Mouse (Mus musculus) hindbrain, embryonic 12.5 days (tissue): ENCODE data around the gene Twnk. TPM values are rescaled to one million over a fixed set of nuclear protein-coding genes. Genes with fewer than 3 reads are reported as not detected.
A peak's percentile ranks its signal among the peaks of the same experiment; 100 is the strongest.

Experiments used
- ATAC-seq: fragments of 200-750 bp; cut with Nextera tagmentation; 2 replicates; pipeline ENCODE4 v1.8.0; 2017; ENCODE audit warnings: moderate TSS enrichment; ENCODE audit not compliant: low FRiP score
- H3K27ac ChIP-seq: fragments of 300-500 bp; sonication (generic); 2 replicates; pipeline ENCODE4 v1.5.1; 2016; ENCODE audit warnings: mild to moderate bottlenecking
- H3K27me3 ChIP-seq: fragments of 300-500 bp; sonication (generic); 2 replicates; pipeline ENCODE4 v1.6.1; 2016; ENCODE audit warnings: mild to moderate bottlenecking
- H3K36me3 ChIP-seq: fragments of 300-500 bp; sonication (generic); 2 replicates; pipeline ENCODE4 v1.6.1; 2016; ENCODE audit warnings: mild to moderate bottlenecking
- H3K4me1 ChIP-seq: fragments of 300-500 bp; sonication (generic); 2 replicates; pipeline ENCODE4 v1.6.1; 2016
- H3K4me2 ChIP-seq: fragments of 300-500 bp; sonication (generic); replicated peaks from 2 replicates; pipeline ENCODE4 v1.6.1; 2016; ENCODE audit warnings: mild to moderate bottlenecking
- H3K4me3 ChIP-seq: fragments of 300-500 bp; sonication (generic); 2 replicates; pipeline ENCODE4 v1.5.1; 2016; ENCODE audit warnings: mild to moderate bottlenecking
- H3K9ac ChIP-seq: fragments of 300-500 bp; sonication (generic); 2 replicates; pipeline ENCODE4 v1.6.1; 2016; ENCODE audit warnings: mild to moderate bottlenecking, moderate library complexity
- H3K9me3 ChIP-seq: fragments of 300-500 bp; sonication (generic); replicated peaks from 2 replicates; pipeline ENCODE4 v1.6.1; 2016; ENCODE audit warnings: mild to moderate bottlenecking
- WGBS: fragments of 180-500 bp; shearing (Covaris S2); methylation state at CpG from one replicate; pipeline ENCODE4 v1.1.7; 2016; 5-methylcytosine and 5-hydroxymethylcytosine counted together
- polyA plus RNA-seq: library from polyadenylated mRNA; unstranded; fragments of >200 nt; fragmentation: Nextera tagmentation; extraction: Ambion mirVana; gene quantifications from 2 replicates; pipeline ENCODE4 v1.2.1, GENCODE M21; 2016

Gene Twnk
- polyA plus RNA-seq, 1 experiment from 2014 or later: 19.7 TPM

- WGBS: 0% methylated on average over 17 of the region's 27 CpGs
- H3K27me3 ChIP-seq: peaks cover 4% of the 10 kb centered on the region; the same call in 1 of the 2 replicates
- H3K9ac ChIP-seq: peak overlapping the region; percentile 84
- H3K36me3 ChIP-seq: peaks cover 7% of the 10 kb centered on the region
- H3K4me3 ChIP-seq: peak overlapping the region; percentile 60
- ATAC-seq: peak; percentile 74
- no peaks in the 10 kb centered on the region for H3K9me3 ChIP-seq
- H3K27ac ChIP-seq: peak overlapping the region; percentile 98
- H3K4me1 ChIP-seq: peaks cover 70% of the 10 kb centered on the region
- H3K4me2 ChIP-seq: peak overlapping the region; percentile 91
Observed at GRCm38 (mm10) chr19:45017216-45017771, 11.8 kb downstream of the Twnk start.

DNA sequence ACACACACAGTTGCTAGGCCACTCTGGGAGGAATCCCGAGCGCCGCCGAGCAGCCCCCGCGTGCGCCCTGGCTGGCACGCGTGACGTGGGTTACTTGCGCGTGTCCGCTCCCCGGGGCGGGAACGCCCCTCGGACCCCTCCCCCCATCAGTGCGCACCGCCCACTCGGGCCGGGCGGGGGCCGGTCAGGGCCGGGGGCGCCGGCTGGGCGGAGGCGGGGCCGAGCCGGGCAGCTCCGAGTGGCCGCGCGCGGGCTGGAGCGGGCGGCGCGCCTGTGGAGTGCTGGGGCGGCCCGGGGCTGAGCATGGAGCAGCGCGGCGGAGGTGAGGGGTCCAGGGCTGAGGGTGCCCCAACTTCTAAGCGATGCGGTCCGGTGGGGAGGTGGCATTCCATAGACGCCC is 12.4 kb downstream of the Twnk start:
- ATAC-seq: peak; percentile 70
- peaks cover 68% of the 10 kb centered on the region for H3K4me1 ChIP-seq
- 1% methylated on average over 45 of the region's 48 CpGs for WGBS

DNA sequence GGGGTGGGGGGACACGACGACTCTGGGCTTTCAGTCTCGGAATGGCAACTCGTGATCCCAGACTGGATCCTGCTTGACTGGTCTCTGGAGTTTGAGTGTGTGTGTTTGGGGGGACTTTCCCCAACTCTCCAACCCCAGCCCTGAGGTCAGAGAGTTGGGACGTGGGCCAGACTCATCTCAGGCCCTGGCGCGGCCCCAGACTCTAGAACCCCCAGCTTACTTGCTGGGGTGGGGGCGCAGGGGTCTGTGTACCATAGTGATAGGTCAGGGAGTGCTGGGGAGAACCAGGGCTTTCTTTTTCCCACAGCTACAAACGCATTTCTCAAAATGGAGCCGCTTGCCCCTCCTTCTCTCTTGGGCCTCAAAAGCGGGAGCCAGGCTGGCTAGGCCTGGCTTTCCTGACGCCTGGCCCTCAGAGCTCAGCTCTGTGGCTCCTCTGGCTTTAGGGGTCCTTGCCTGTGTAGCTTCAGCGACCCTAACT is 12.9 kb downstream of the Twnk start:
- peaks cover 13% of the 10 kb centered on the region for H3K36me3 ChIP-seq
- peak overlapping the region; percentile 91 for H3K4me2 ChIP-seq
- peaks cover 68% of the 10 kb centered on the region for H3K4me1 ChIP-seq
- 0% methylated on average over 12 of the region's 13 CpGs for WGBS
- H3K27ac ChIP-seq: peak overlapping the region; percentile 98
- H3K9ac ChIP-seq: peak overlapping the region; percentile 84
- peak; percentile 12 for ATAC-seq
- H3K4me3 ChIP-seq: peak overlapping the region; percentile 60
- no peaks in the 10 kb centered on the region for H3K9me3 ChIP-seq
- H3K27me3 ChIP-seq: peaks cover 4% of the 10 kb centered on the region; the same call in 1 of the 2 replicates

More for the DNA sequence above, 12.4 kb downstream of the Twnk start:
- H3K4me2 ChIP-seq: peak overlapping the region; percentile 91
- H3K4me3 ChIP-seq: peak overlapping the region; percentile 60
- H3K36me3 ChIP-seq: peaks cover 9% of the 10 kb centered on the region; the same call in 1 of the 2 replicates
- H3K27me3 ChIP-seq: peaks cover 4% of the 10 kb centered on the region; the same call in 1 of the 2 replicates
- H3K9me3 ChIP-seq: no peaks in the 10 kb centered on the region
- H3K27ac ChIP-seq: peak overlapping the region; percentile 98
- H3K9ac ChIP-seq: peak overlapping the region; percentile 84

GRCm38 (mm10) chr19:45020348-45020747 is 14.9 kb downstream of the Twnk start:
- no peak for ATAC-seq
- Histone ChIP-seq H3K9me3 (no peaks in the 10 kb centered on the region), H3K9ac (no peak overlapping the region)

GRCm38 (mm10) chr19:45021362-45021761 is 15.9 kb downstream of the Twnk start:
- Histone ChIP-seq H3K4me3 (0 out of 2 replicates have a peak overlapping the region, but pooled peaks have one; percentile 3), H3K36me3 (peaks cover 40% of the 10 kb centered on the region), H3K9me3 (no peaks in the 10 kb centered on the region), H3K27ac (no peak overlapping the region), H3K4me1 (peaks cover 47% of the 10 kb centered on the region), H3K4me2 (peak overlapping the region; percentile 21; the same call in 1 of the 2 replicates), H3K9ac (0 out of 2 replicates have a peak overlapping the region, but pooled peaks have one; percentile 27), H3K27me3 (no peaks in the 10 kb centered on the region)
- WGBS: 89% methylated on average over 15 of the region's 15 CpGs
- ATAC-seq: no peak

More at GRCm38 (mm10) chr19:45020348-45020747, 14.9 kb downstream of the Twnk start:
- no peak overlapping the region for H3K27ac ChIP-seq
- 0 out of 2 replicates have a peak, but pooled peaks cover 2% of the 10 kb centered on the region for H3K27me3 ChIP-seq
- peaks cover 30% of the 10 kb centered on the region for H3K36me3 ChIP-seq
- H3K4me3 ChIP-seq: no peak overlapping the region
- 67% methylated on average over 6 of the region's 6 CpGs for WGBS
- H3K4me1 ChIP-seq: peaks cover 58% of the 10 kb centered on the region
- H3K4me2 ChIP-seq: peak overlapping the region; percentile 21; the same call in 1 of the 2 replicates

- Histone ChIP-seq H3K27ac (no peak overlapping the region), H3K36me3 (peaks cover 56% of the 10 kb centered on the region), H3K4me2 (no peak overlapping the region), H3K4me3 (no peak overlapping the region), H3K27me3 (no peaks in the 10 kb centered on the region), H3K4me1 (peaks cover 39% of the 10 kb centered on the region), H3K9ac (no peak overlapping the region), H3K9me3 (no peaks in the 10 kb centered on the region)
- 77% methylated on average over 11 of the region's 11 CpGs for WGBS
- ATAC-seq: no peak
Observed at GRCm38 (mm10) chr19:45023993-45024392, 18.5 kb downstream of the Twnk start.

DNA sequence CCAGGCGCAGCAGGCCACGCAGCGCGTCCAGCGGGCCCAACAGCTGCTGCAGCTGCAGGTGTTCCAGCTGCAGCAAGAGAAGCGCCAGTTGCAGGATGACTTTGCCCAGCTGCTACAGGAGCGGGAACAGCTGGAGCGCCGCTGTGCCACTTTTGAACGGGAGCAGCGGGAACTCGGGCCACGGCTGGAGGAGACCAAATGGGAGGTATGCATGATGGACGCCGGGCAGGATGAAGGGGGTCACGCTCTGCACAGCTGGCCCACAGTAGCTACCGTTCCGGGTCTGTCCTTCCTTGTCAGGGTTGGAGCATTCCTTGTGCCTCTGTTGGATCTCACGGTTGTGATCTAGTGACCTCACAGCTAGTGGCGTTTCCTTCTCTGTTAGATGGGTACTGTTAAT is 19.3 kb downstream of the Twnk start:
- Histone ChIP-seq H3K9ac (no peak overlapping the region), H3K27ac (no peak overlapping the region), H3K9me3 (no peaks in the 10 kb centered on the region), H3K4me1 (peaks cover 32% of the 10 kb centered on the region), H3K4me2 (no peak overlapping the region), H3K36me3 (peaks cover 56% of the 10 kb centered on the region), H3K4me3 (no peak overlapping the region), H3K27me3 (no peaks in the 10 kb centered on the region)
- 84% methylated on average over 20 of the region's 20 CpGs for WGBS
- ATAC-seq: no peak

DNA sequence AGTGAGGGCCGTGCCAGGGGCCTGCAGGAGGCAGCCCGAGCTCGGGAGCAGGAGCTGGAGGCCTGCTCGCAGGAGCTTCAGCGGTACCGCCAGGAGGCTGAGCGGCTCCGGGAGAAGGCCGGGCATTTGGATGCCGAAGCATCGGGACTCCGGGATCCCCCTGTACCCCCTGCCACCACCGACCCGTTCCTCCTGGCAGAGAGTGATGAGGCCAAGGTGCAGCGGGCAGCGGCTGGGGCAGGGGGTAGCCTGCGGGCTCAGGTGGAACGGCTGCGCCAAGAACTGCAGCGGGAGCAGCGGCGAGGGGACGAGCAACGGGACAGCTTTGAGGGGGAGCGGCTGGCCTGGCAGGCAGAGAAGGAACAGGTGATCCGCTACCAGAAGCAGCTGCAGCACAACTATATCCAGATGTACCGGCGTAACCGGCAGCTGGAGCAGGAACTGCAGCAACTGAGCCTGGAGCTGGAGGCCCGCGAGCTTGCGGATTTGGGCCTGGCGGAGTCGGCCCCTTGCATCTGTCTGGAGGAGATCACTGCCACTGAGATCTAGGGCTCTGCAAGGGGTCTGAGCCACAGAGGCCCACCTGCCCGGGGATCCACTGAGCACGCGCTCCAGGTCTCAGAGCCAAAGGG is 20.6 kb downstream of the Twnk start:
- WGBS: 92% methylated on average over 37 of the region's 37 CpGs
- H3K36me3 ChIP-seq: peaks cover 56% of the 10 kb centered on the region
- peaks cover 23% of the 10 kb centered on the region for H3K4me1 ChIP-seq
- ATAC-seq: no peak
- H3K27me3 ChIP-seq: no peaks in the 10 kb centered on the region
- no peaks in the 10 kb centered on the region for H3K9me3 ChIP-seq
- no peak overlapping the region for H3K27ac ChIP-seq
- H3K4me2 ChIP-seq: no peak overlapping the region
- H3K4me3 ChIP-seq: no peak overlapping the region
- no peak overlapping the region for H3K9ac ChIP-seq

DNA sequence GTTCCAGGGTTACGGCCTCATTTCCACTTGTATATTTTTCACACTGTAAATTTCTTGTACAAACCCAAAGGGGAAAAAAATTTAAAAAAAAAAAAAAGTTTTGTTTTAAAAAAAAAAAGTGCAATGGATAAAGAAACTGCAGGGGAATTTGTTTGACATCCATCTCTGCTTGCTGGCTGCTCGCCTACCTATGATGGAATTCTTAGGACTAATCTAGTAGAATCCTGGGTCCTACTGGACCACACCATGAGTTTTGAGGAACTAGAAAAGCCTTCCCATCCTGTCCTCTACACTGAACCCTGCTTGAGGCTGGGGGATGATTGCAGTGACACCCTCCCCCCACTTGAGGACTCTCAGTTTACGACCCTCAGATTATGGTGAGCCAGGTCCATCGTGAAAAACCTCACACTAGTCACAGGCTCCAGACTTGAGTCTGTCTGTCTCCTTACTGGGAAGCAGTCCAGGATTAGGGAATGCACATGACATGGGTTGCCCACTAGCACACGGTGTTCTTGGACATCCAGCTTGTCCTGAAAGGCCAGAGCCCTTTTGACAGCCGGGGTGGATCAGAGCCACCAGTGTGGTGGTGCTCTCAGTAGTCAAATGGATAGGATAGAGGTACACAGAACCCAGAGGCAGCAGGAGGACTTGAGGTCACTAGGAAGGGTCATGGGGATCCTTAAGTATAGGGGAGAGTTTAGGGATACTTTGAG is 21.7 kb downstream of the Twnk start:
- Histone ChIP-seq H3K4me3 (no peak overlapping the region), H3K27ac (0 out of 2 replicates have a peak overlapping the region, but pooled peaks have one; percentile 19), H3K27me3 (no peaks in the 10 kb centered on the region), H3K9me3 (no peaks in the 10 kb centered on the region), H3K4me1 (peaks cover 21% of the 10 kb centered on the region), H3K9ac (no peak overlapping the region), H3K36me3 (peaks cover 49% of the 10 kb centered on the region), H3K4me2 (no peak overlapping the region)
- 86% methylated on average over 6 of the region's 6 CpGs for WGBS
- no peak for ATAC-seq

- H3K4me1 ChIP-seq: peaks cover 27% of the 10 kb centered on the region
- 82% methylated on average over 6 of the region's 6 CpGs for WGBS
- no peak overlapping the region for H3K27ac ChIP-seq
- peaks cover 47% of the 10 kb centered on the region for H3K36me3 ChIP-seq
- H3K27me3 ChIP-seq: no peaks in the 10 kb centered on the region
- H3K9me3 ChIP-seq: no peaks in the 10 kb centered on the region
- no peak overlapping the region for H3K9ac ChIP-seq
- no peak overlapping the region for H3K4me2 ChIP-seq
- no peak for ATAC-seq
- no peak overlapping the region for H3K4me3 ChIP-seq
Observed at GRCm38 (mm10) chr19:45027848-45028247, 22.4 kb downstream of the Twnk start.

- Histone ChIP-seq H3K36me3 (peaks cover 40% of the 10 kb centered on the region), H3K9ac (no peak overlapping the region; the same call in 1 of the 2 replicates), H3K27ac (peak overlapping the region; percentile 4; the same call in 1 of the 2 replicates), H3K9me3 (no peaks in the 10 kb centered on the region), H3K4me2 (no peak overlapping the region), H3K27me3 (no peaks in the 10 kb centered on the region), H3K4me3 (no peak overlapping the region), H3K4me1 (peaks cover 28% of the 10 kb centered on the region)
- 60% methylated on average over 19 of the region's 19 CpGs for WGBS
- no peak for ATAC-seq
Observed at GRCm38 (mm10) chr19:45028746-45029145, 23.3 kb downstream of the Twnk start.

- Histone ChIP-seq H3K36me3 (peaks cover 33% of the 10 kb centered on the region), H3K27ac (no peak overlapping the region), H3K9ac (no peak overlapping the region), H3K4me1 (peaks cover 27% of the 10 kb centered on the region), H3K9me3 (no peaks in the 10 kb centered on the region), H3K4me3 (no peak overlapping the region), H3K4me2 (no peak overlapping the region), H3K27me3 (no peaks in the 10 kb centered on the region)
- 54% methylated on average over 9 of the region's 9 CpGs for WGBS
- no peak for ATAC-seq
Observed at GRCm38 (mm10) chr19:45029571-45029970, 24.1 kb downstream of the Twnk start.
